Mouse (Mus musculus): ENCODE data around the gene Pttg1.

- no peak for TF ChIP-seq POLR2A (IDR thresholded peaks at IDR 0.05; ENCODE audit: borderline replicate concordance, control insufficient read depth, low read depth, low read length)
- no peak for TF ChIP-seq CTCF (IDR thresholded peaks at IDR 0.05; ENCODE audit: control insufficient read depth, insufficient read depth, low read length)
Measured at GRCm38 (mm10) chr11:43463204-43463603, 37.2 kb upstream of the Pttg1 start.

All from bone marrow, adult 2 months (tissue).